Mouse (Mus musculus) forebrain, postnatal 0 days (tissue): Measurements from ENCODE around the gene Ints3. TPM values are rescaled to one million over a fixed set of nuclear protein-coding genes. Genes with fewer than 3 reads are reported as not detected.
A peak's percentile ranks its signal among the peaks of the same experiment; 100 is the strongest.

Source experiments
- ATAC-seq: fragments of 200-750 bp; cut with Nextera tagmentation; 2 replicates; pipeline ENCODE4 v1.8.0; 2017; ENCODE audit warnings: mild to moderate bottlenecking, moderate library complexity
- DNase-seq: peaks from one replicate; pipeline ENCODE4 v3.0.0-alpha.2; 2015
- H3K27ac ChIP-seq: fragments of 300-500 bp; sonication (generic); 2 replicates; pipeline ENCODE4 v1.5.1; 2014; ENCODE audit warnings: low read depth, mild to moderate bottlenecking, antibody characterized with exemption, low read length, moderate library complexity, mixed read lengths
- H3K27me3 ChIP-seq: fragments of 300-500 bp; sonication (generic); 2 replicates; pipeline ENCODE4 v1.6.1; 2014; ENCODE audit warnings: mild to moderate bottlenecking, low read length, mixed read lengths; ENCODE audit not compliant: insufficient read depth
- H3K36me3 ChIP-seq: fragments of 300-500 bp; sonication (generic); 2 replicates; pipeline ENCODE4 v1.6.1; 2014; ENCODE audit warnings: mild to moderate bottlenecking, moderate library complexity; ENCODE audit not compliant: insufficient read depth
- H3K4me1 ChIP-seq: fragments of 300-500 bp; sonication (generic); 2 replicates; pipeline ENCODE4 v1.6.1; 2014; ENCODE audit warnings: antibody characterized with exemption; ENCODE audit not compliant: insufficient read depth
- H3K4me2 ChIP-seq: fragments of 300-500 bp; sonication (generic); 2 replicates; pipeline ENCODE4 v1.6.1; 2014; ENCODE audit warnings: low read depth, mild to moderate bottlenecking, moderate library complexity
- H3K4me3 ChIP-seq: fragments of 300-500 bp; sonication (generic); 2 replicates; pipeline ENCODE4 v1.5.1; 2014; ENCODE audit warnings: low read depth, low read length, mixed read lengths
- H3K9ac ChIP-seq: fragments of 300-500 bp; sonication (generic); 2 replicates; pipeline ENCODE4 v1.6.1; 2014; ENCODE audit warnings: mild to moderate bottlenecking
- H3K9me3 ChIP-seq: fragments of 300-500 bp; sonication (generic); 2 replicates; pipeline ENCODE4 v1.6.1; 2016; ENCODE audit warnings: low read length
- CTCF ChIP-seq: sonication (generic); IDR thresholded peaks from 2 replicates; pipeline ENCODE4 v1.5.1; 2016; ENCODE audit warnings: antibody characterized with exemption, control low read depth, low read depth
- WGBS: fragments of 180-500 bp; shearing (Covaris S2); extraction: QIAGEN DNeasy Blood & Tissue Kit; methylation state at CpG from one replicate; pipeline ENCODE4 v1.1.7; 2014; 5-methylcytosine and 5-hydroxymethylcytosine counted together
- polyA plus RNA-seq: library from polyadenylated mRNA; unstranded; fragments of >200 nt; fragmentation: Nextera tagmentation; extraction: Ambion mirVana; gene quantifications from 2 replicates; pipeline ENCODE4 v1.2.1, GENCODE M21; 2015
- total RNA-seq: library from RNA; depleted of rRNA; stranded (reverse); fragments of >200 nt; gene quantifications from 2 replicates; pipeline ENCODE4 v1.2.3, GENCODE M21; 2014

Ints3 gene
- total and polyA plus RNA-seq, 2 experiments from 2014 or later = 20.6 to 51.5 TPM

DNA sequence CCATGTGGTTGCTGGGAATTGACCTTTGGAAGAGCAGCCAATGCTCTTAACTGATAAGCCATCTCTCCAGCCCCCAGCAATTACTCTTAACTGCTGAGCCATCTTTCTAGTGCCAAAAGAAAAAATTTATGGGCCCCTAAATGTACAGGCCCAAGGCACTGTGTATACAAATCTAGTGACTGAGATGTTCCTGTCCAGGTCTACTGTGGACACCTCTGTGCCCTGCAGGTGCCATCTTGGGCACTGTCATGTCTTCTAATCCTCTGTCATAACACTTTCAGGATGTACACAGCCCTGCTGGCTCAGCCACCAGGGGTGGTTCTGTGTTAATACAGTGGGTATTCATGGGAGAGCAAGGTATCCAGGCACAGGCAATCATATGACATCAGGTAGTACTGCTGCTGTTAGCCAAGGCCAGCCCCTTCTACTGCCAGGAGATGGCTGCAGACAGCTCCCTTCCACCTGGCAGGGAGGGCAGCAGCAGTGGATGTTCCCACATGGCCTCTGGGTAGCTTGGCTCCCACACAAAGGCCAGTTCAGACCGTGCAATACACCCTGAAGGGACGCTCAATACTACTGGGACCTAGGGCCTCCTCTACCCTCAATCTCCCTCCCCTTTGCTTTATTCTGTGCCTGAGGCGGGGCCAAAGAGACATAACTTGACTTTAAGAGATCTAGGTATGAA is 57.7 kb downstream of the Ints3 start:
- no peaks in the 10 kb centered on the region for H3K36me3 ChIP-seq

GRCm38 (mm10) chr3:90374368-90374767 is 59.1 kb downstream of the Ints3 start:
- H3K27me3 ChIP-seq = no peaks in the 10 kb centered on the region
- no peak overlapping the region for H3K4me2 ChIP-seq
- 80% methylated on average over 4 of the region's 4 CpGs for WGBS
- no peaks in the 10 kb centered on the region for H3K9me3 ChIP-seq
- H3K36me3 ChIP-seq = no peaks in the 10 kb centered on the region
- no peak overlapping the region for H3K9ac ChIP-seq
- no peak overlapping the region for H3K4me3 ChIP-seq
- H3K27ac ChIP-seq = no peak overlapping the region
- TF ChIP-seq CTCF = no peak
- ATAC-seq (no peak), DNase-seq (no peak)
- no peaks in the 10 kb centered on the region for H3K4me1 ChIP-seq

More for the DNA sequence above, 57.7 kb downstream of the Ints3 start:
- H3K27me3 ChIP-seq = no peaks in the 10 kb centered on the region
- H3K9ac ChIP-seq = no peak overlapping the region
- no peak for DNase-seq
- WGBS = 42% methylated on average over 3 of the region's 3 CpGs
- no peak for TF ChIP-seq CTCF
- H3K27ac ChIP-seq = no peak overlapping the region
- H3K4me1 ChIP-seq = no peaks in the 10 kb centered on the region
- no peaks in the 10 kb centered on the region for H3K9me3 ChIP-seq
- H3K4me2 ChIP-seq = no peak overlapping the region
- ATAC-seq = no peak
- H3K4me3 ChIP-seq = no peak overlapping the region

DNA sequence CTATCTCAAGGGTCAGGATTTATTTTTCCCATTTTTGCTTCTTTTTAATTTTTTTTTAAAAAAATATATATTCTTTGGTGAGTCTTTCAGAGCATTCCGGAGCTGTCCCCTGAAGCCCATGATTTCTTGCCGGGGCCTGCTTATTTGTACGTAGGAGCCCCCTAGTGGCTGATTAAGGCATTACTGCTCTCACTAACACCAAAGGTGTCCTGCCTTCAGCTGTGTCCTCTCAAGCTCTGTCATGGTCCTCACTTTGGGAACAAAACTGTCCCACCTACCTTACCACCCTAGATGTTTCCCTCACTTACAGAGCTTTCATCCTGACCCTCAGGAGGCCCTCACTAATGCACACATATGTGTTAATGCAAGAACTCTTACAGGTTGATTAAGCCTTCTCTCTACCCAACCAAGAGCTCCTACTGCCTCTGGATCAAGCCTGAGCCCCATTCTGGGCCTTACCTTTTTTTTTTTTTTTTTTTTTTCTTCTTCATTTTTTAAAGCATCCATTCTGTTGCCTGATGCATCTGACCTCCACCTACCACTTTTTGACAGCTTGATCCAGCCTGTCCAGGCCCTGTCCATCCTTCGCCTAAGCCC is 59.9 kb downstream of the Ints3 start:
- Histone ChIP-seq H3K36me3 (no peaks in the 10 kb centered on the region), H3K9ac (no peak overlapping the region), H3K27ac (no peak overlapping the region), H3K4me1 (no peaks in the 10 kb centered on the region), H3K27me3 (no peaks in the 10 kb centered on the region), H3K4me2 (no peak overlapping the region), H3K9me3 (no peaks in the 10 kb centered on the region), H3K4me3 (no peak overlapping the region)
- WGBS = 26% methylated on average over 4 of the region's 4 CpGs
- DNase-seq = peak; percentile 89
- ATAC-seq = peak; percentile 85
- peak; percentile 88 for TF ChIP-seq CTCF

- 61% methylated on average over 5 of the region's 5 CpGs for WGBS
- peak; percentile 21; the same call in 1 of the 2 replicates for ATAC-seq
- no peak for TF ChIP-seq CTCF
- Histone ChIP-seq H3K4me2 (no peak overlapping the region), H3K4me1 (no peaks in the 10 kb centered on the region), H3K27ac (no peak overlapping the region), H3K9me3 (no peaks in the 10 kb centered on the region), H3K27me3 (no peaks in the 10 kb centered on the region), H3K36me3 (no peaks in the 10 kb centered on the region), H3K4me3 (no peak overlapping the region), H3K9ac (no peak overlapping the region)
- no peak for DNase-seq
Observed at GRCm38 (mm10) chr3:90372817-90373216, 60.6 kb downstream of the Ints3 start.

DNA sequence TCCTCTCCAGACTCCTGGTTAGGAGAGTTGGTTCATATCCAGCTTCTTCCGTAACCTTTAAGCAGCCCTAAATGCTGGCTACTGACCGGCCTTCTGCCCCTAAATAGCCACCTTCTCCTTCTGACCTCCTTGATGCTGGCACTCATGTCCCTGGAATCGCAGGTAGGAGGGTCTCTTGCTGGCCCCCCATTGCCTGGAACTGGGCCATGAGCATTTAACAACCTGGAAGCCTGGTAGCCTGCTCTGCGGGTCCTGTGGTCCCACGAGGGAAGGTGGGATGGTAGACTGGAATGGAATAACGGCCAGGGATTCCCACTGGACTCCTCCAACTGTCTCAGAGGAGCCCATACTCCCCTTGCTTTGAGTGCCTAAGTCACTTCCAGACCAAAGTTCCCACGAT is 61.6 kb downstream of the Ints3 start:
- Histone ChIP-seq H3K36me3 (no peaks in the 10 kb centered on the region), H3K4me1 (no peaks in the 10 kb centered on the region), H3K4me3 (no peak overlapping the region), H3K4me2 (no peak overlapping the region), H3K9ac (no peak overlapping the region), H3K9me3 (no peaks in the 10 kb centered on the region), H3K27ac (no peak overlapping the region), H3K27me3 (no peaks in the 10 kb centered on the region)
- no peak for DNase-seq
- WGBS = 78% methylated on average over 7 of the region's 7 CpGs
- no peak for ATAC-seq
- TF ChIP-seq CTCF = no peak

DNA sequence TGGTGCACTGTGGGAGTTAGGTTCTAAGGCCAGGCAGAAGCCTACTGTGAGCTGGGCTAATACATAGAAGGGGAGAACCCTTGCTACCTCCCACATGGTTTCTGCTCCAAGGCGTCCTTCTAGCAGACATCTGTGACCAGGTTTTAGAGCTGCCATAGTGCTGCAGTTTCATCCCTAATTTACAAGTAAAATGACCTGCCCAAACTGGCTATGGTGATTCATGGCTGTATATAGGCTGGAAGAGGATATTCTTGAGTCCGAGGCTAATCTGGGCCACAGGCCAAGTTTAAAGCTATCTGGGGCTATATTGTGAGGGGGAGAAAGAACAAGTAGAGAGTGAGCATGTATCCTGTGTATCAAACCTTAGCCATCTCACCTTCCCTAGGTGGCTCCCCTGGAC is 64.4 kb downstream of the Ints3 start:
- Histone ChIP-seq H3K4me2 (no peak overlapping the region), H3K27ac (no peak overlapping the region), H3K9me3 (no peaks in the 10 kb centered on the region), H3K9ac (no peak overlapping the region), H3K4me1 (no peaks in the 10 kb centered on the region), H3K4me3 (no peak overlapping the region), H3K27me3 (no peaks in the 10 kb centered on the region), H3K36me3 (no peaks in the 10 kb centered on the region)
- ATAC-seq (no peak), DNase-seq (no peak)
- 26% methylated on average over 2 of the region's 2 CpGs for WGBS
- no peak for TF ChIP-seq CTCF

- Histone ChIP-seq H3K4me2 (no peak overlapping the region), H3K4me1 (no peaks in the 10 kb centered on the region), H3K27ac (no peak overlapping the region), H3K4me3 (no peak overlapping the region), H3K9me3 (no peaks in the 10 kb centered on the region), H3K36me3 (no peaks in the 10 kb centered on the region), H3K27me3 (no peaks in the 10 kb centered on the region), H3K9ac (no peak overlapping the region)
- whole genome bisulfite sequencing = 92% methylated on average over 5 of the region's 5 CpGs
- DNase-seq = no peak
- TF ChIP-seq CTCF = no peak
- no peak for ATAC-seq
Observed at GRCm38 (mm10) chr3:90367001-90367632, 66.3 kb downstream of the Ints3 start.
